Mouse (Mus musculus): ENCODE data around the gene Nbeal2. TPM values are rescaled to one million over a fixed set of nuclear protein-coding genes. Genes with fewer than 3 reads are reported as not detected.

Gene Nbeal2
- polyA plus RNA-seq, 1 experiment: 19.3 TPM

DNA sequence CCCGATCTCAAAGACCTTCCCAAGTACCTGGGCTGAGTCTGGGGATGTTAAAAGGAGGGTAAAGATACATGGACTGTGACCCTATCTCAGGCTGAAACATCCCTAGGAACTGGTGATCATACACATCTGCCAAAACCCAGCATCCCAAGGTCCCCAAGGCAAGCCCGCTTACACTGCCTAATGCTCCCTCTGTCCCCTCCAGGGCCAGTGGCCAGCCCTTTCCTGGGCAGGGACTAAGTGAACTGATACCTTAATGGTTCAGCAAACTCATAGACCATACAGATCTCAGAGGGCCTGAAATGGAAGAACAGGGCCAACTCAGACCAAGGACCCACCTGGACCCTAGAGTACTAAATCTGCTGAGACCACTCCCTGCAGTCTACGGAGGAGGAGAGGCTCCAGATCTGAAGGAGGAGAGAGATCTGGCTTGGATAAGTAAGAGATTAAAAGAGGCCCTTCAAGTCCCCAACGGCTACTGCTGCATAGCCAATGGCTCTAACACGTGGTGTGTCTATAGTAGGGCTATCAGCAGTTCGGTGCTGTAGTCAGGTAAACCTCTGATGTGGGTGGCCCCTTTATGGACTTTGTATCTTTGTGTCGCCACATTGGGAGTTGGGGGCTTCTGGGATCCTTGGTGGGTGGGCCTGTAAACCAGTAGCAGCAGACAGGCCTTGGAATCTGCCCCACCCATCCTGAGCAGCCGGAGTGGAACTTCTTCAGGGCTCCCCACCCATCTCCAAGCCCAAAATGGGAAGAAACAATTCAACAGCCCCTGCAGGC lies 30.4 kb downstream of the Nbeal2 start:
- WGBS: 48% methylated on average over 8 of the region's 8 CpGs
- no peak for DNase-seq (ENCODE audit: low read depth, low spot score)

DNA sequence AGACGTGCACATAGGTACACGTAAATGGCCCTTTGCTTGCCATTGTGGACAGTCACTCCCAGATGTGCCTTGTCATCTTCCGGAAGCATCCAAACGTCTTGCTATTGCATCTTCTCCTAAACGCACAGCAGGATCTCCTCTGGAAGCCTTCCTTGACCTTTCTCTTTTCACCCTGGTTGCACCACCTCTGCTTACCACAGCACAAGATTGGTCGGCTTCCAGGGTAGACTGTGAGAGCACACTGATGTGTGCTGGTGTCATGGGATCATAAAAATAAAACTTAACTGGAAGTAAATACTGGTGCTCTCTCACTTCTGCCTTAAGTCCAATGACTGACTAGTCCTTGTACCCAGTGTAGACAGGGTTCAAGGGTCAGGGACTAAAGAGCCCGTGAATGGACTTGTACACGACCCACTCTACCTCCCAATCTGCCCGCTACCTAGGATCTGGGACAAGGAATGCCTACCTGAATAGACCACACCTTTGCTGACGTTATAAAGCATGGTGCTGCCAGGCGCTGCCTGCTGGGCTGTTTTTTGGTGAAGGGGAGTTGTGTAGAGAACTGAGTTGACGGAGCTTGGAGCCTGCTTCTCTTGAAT lies 31.2 kb downstream of the Nbeal2 start:
- no peak for DNase-seq (ENCODE audit: low read depth, low spot score)
- 60% methylated on average over 12 of the region's 12 CpGs for whole genome bisulfite sequencing

DNA sequence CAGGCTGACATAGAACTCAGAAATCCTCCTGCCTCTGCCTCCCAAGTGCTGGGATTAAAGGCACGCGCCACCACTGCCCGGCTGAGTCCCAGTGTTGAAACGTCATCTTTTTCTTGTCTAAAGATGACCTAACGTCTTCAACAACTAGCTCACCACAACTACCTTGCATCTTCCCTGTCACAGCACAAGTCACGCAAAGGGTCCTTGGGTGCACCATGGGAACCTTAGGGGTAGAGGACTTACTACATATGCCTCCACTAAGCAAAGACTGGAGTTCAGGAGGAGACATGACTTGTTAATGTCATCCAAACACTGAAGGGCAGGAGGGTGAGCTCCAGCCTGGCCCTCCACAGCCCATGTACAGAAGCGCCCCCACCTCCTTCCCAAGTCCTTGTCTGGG lies 33.3 kb downstream of the Nbeal2 start:
- no peak for DNase-seq (ENCODE audit: low read depth, low spot score)
- 96% methylated on average over 7 of the region's 7 CpGs for WGBS

DNA sequence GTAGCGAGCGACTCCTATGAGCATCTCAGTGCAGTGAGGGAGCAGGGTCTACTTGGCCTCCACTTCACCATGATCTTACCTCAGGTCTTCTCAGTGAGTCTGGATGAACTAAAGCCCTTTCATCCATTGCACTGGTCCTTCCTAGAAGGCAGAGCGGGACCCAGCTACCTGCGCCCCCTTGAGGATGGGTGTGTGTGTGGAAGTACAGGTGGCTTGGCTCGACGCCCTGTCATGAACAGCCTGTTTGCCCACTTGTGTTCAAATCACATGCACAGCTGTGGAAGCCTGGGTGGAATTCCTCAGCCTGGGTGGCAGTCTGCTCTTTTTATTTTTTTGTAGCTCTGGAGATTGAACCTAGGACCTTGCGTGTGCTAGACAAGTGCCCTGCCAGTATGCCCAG lies 33.8 kb downstream of the Nbeal2 start:
- 69% methylated on average over 7 of the region's 7 CpGs for WGBS
- DNase-seq (ENCODE audit: low read depth, low spot score): no peak

DNA sequence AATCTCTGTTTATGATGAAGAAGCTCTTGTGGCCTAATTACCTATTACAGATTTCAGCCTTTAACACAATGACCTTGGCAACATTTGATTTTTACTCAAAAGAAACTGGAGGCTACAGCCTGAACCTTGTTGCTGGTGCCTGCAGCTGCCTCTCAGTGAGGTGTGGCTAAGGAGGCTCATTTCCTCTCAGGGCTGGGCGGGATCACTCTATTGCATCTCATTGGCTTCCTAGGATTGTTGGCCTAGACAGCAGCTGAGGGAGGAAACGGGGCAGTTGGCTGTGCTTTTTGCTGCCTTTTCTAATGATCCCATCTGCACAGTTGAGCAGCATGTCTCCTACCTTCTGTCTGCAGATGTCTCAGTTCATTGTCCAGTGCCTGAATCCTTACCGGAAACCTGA lies 36.9 kb downstream of the Nbeal2 start:
- DNase-seq (ENCODE audit: low read depth, low spot score): no peak
- WGBS: 67% methylated on average over 3 of the region's 3 CpGs

DNA sequence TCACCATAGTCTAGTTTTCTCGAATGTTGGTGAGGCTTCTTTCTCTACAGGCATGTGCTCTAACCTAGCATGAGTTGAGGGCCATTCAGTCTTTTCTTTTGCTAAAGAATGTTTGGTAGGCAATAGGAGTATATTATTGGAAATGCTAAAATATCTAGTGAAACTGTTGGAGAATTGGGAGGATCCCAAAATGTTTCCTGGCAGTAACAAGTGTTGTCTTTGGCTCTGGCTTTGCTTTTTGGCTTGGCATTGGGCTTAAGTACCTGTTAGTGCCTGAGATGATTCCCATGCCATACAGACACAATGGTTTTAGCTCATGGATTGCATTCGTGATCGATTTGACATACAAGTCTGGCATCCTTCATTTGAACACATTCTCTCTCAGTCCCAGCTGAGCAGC lies 42.5 kb downstream of the Nbeal2 start:
- no peak for DNase-seq (ENCODE audit: low read depth, low spot score)
- 78% methylated on average over 3 of the region's 3 CpGs for WGBS

DNA sequence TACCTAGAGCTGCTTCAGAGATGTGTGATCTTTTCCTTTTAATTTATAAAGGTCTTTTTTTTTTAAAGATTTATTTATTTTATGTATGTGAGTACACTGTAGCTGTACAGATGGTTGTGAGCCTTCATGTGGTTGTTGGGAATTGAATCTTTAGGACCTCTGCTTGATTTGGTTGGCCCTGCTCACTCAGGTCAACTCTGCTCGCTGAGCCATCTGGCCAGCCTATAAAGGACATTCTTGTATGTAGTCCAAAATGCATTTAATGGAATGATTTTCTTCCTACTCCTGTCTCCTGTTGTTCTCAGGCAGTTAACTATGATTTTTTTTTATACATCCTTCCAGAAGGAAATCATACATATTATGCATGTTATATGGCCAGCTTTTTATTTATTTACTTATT lies 70.4 kb downstream of the Nbeal2 start:
- DNase-seq (ENCODE audit: low read depth, low spot score): no peak
- WGBS: 59% methylated on average over 1 of the region's 1 CpGs

DNA sequence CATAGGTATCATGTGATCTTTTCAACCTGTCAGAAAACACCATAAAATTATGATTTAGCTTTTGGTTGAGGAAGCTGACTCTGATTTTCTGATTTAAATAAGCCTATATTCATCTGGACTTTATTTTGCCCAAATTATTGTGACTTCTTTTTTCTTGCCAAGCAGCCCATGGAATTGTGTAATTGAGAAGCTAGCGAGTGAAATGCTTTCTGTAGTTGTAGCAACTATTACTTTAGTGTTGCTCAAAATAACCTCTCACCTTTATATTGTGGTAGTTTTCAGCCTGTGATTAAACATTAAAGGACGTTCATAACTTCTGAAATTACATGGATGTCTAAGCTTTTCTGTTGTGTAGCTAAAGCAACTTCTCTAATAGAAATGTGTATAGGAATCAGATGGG lies 71.8 kb downstream of the Nbeal2 start:
- 74% methylated on average over 2 of the region's 2 CpGs for WGBS
- no peak for DNase-seq (ENCODE audit: low read depth, low spot score)

Other genes starting within 250 kb of the Nbeal2 start
- 14.7 and 16.8 TPM in 2 replicates for gene Ptpn23, start 245.9 kb downstream of the Nbeal2 start, polyA plus RNA-seq (2012; rRNA removed)
- not detected in 2 replicates for gene Ngp, start 234.4 kb downstream of the Nbeal2 start, polyA plus RNA-seq (2012; rRNA removed)
- gene Klhl18, start 177.5 kb downstream of the Nbeal2 start, polyA plus RNA-seq (2012; rRNA removed): 13.2 and 19.1 TPM in 2 replicates
- 0.69 and 0.78 TPM in 2 replicates for gene Kif9, start 177.2 kb downstream of the Nbeal2 start, polyA plus RNA-seq (2012; rRNA removed)
- 28.3 and 33.9 TPM in 2 replicates for gene Setd2, start 121.6 kb downstream of the Nbeal2 start, polyA plus RNA-seq (2012; rRNA removed)
- 4.9 and 5.7 TPM in 2 replicates for gene Nradd, start 29.7 kb downstream of the Nbeal2 start, polyA plus RNA-seq (2012; rRNA removed)
- 128 and 129 TPM in 2 replicates for gene Ccdc12, start 2.3 kb upstream of the Nbeal2 start, polyA plus RNA-seq (2012; rRNA removed)
- gene Myl3, start 87.7 kb upstream of the Nbeal2 start, polyA plus RNA-seq (2012; rRNA removed): 0.17 TPM in 1 of 2 replicates, not detected in the other
- 7.9 and 8.8 TPM in 2 replicates for gene Pth1r, start 93.0 kb upstream of the Nbeal2 start, polyA plus RNA-seq (2012; rRNA removed)
- not detected in 2 replicates for gene Prss42, start 144.0 kb upstream of the Nbeal2 start, polyA plus RNA-seq (2012; rRNA removed)
- not detected in 2 replicates for gene Prss44, start 159.8 kb upstream of the Nbeal2 start, polyA plus RNA-seq (2012; rRNA removed)
- gene Prss43, start 172.5 kb upstream of the Nbeal2 start, polyA plus RNA-seq (2012; rRNA removed): not detected in 2 replicates
- not detected in 2 replicates for gene Prss45, start 180.4 kb upstream of the Nbeal2 start, polyA plus RNA-seq (2012; rRNA removed)
- not detected in 2 replicates for gene Prss46, start 190.3 kb upstream of the Nbeal2 start, polyA plus RNA-seq (2012; rRNA removed)
- gene Prss50, start 203.8 kb upstream of the Nbeal2 start, polyA plus RNA-seq (2012; rRNA removed): not detected in 2 replicates
- 7.7 and 19.7 TPM in 2 replicates for gene Als2cl, start 225.7 kb upstream of the Nbeal2 start, polyA plus RNA-seq (2012; rRNA removed)
- 0.26 and 0.37 TPM in 2 replicates for gene Tmie, start 226.0 kb upstream of the Nbeal2 start, polyA plus RNA-seq (2012; rRNA removed)

All from large intestine, adult 2 months (tissue).